Mouse (Mus musculus) urinary bladder, postnatal 14 days (tissue): ENCODE results near the gene Cdc42se2.

Source experiments
- DNase-seq: peaks from one replicate; pipeline ENCODE4 v3.0.0; 2021; ENCODE audit warnings: low spot score

Gene Cdc42se2

DNA sequence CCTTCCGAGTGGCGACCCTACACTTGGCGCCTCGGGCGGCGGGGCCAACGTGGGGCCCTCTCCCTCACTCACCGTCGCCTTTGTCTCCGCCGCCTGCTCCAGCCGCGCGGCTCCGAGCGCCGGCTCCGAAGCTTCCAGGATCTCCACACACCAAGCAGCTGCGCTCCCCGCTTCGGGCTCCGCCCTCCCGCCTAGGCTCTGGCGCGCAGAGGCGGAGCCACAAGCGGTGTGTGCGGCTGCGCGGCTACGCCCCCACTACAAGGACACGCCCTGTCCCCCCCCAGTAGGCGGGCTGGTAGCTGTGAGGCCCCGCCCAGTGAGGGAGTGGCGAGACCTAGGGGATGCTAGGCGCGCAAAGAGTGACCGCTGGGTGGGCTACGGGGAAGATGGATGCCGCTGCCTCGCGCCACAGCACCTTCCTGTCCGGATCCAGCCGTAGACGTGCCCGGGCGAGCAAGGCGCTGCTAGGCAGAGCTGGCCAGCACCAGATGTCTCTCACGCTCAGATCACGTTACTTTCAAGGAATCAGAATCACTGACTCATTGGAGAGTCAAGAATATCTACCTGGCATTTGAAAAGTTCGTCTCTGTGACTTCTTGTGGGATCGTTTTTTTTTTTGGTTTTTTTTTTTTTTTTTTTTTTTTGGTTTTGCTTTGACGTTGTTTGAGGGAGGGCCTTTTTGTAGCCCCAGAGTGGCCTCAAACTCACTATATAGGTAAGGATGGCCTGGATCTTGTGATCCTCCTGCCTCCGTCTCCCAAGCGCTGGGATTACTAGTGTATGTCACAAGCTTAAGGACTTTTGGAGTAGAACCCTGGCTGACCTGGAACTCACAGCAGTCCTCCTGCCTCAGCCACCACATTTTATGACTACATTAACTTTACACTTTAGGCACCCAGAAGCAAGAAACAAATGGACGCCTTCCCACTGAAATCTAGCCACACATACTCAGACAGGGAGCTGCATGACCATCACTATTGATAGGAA is at the start of gene Cdc42se2:
Gene Cdc42se2, minus strand, starts transcription at position 188 of the 987 bp plus-strand sequence.
- peak; percentile 96 for DNase-seq

DNA sequence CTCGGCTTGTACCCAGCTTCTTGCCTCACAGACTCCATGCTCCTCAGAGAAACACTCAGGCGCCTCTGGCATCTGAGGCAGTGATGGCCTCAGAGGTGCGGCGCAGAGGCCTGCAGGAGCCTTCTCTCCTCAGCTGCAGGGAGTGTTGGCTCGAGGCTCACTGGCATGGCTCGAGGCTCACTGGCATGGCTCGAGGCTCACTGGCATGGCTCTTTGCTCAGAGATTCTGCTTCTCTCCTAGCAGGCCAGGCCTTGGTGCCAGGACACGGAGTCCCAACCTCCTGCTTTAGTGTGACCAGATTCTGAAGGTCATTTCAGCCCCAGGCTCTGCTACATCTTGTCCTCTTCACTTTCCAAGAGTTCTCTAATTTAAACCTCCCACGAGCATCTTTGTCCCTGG is 48.6 kb upstream of the Cdc42se2 start:
- peak; percentile 31 for DNase-seq

DNA sequence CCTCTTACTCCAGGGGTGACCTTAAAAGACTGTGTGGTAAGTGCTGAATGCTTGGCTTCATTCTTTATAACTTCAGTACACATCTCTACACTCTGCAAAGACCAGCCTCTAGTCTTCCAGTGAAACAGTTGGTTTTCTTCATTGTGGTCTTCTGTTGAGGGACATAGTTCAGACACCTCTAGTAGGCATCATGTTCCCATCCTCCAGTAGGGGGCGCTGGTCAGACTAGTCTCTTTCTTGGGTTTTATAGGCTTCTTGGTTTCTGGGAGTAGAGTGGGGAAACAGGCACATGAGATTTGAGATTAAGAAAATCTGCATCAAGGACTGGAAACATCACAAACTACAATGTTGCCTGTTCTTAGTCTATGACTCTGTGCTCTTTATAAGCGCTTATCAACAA is 47.1 kb upstream of the Cdc42se2 start:
- DNase-seq: no peak

DNA sequence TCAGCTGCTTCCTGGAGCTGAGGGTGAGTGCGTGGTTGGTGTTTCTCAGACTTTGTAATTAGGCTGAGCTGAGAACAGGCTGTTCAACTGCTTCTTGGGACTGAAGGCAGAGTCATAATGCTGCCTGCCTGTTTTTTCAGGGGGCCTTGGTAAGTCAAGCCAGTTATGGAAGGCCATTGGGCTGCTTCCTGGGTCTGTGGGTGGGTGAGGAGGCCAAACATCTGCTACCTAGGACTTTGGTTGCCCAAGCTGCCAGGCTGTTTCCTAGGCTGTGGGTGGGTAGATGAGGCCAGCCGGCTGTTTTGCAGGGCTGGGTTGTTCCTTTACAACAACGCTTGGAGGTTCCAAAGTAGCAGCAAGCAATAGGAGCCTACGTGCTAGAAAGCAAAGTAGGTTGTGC is 46.4 kb upstream of the Cdc42se2 start:
- DNase-seq: no peak

DNA sequence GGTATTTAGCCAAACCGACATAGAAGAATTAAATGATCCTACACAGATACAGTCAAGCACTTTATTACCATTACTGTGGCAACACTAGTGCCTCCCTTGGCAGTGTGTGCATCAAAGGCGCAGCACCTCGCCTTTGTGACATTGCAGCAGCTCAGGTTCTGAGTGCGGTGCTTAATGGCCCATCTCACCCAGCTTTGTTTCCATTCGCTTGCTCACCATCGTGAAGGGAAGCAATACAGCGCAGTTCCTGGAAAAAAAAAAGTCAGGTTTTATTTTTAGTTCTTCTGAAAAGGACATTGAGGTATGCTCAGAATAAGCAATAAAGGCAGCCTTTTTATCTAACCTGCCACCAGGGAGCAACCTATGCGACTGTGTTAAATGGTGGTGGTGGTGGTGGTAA is 39.3 kb upstream of the Cdc42se2 start:
- DNase-seq: no peak

DNA sequence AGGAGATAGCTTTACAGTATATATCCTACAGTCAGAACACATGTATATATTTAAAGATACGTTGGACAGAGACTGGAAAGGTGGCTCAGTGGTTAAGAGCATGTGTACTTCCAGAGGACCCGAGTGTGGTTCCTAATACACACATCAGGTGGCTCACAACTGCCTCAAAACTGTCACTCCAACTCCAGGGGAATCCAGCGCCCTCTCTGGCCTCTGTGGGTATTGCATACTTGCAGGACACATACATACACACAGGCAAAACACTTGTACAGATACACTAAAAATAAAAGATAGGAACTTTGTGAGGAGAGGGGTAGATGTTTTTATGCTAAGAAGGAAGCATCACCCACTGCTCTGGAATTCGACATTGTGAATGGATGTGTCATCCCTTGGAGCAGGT is 38.3 kb upstream of the Cdc42se2 start:
- no peak for DNase-seq

DNA sequence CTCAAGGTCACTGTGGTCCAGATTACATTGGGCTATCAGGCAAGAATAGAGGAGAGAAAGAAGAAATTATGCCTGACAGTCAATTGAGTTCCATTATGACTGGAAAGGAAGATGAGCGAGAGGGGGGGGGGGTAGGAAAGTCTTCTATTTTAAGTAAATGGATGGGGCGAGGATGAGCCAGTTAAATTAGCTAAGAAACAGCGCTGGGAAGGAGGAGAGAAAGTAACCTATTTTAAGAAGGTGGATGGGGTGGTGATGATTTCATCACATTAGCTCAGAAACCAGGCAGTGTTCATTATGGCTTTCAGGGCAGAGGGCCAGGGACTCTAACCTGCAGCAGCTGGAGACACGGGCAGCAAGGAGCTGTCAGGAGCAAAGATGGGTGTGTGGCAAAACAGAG is 36.0 kb upstream of the Cdc42se2 start:
- no peak for DNase-seq

DNA sequence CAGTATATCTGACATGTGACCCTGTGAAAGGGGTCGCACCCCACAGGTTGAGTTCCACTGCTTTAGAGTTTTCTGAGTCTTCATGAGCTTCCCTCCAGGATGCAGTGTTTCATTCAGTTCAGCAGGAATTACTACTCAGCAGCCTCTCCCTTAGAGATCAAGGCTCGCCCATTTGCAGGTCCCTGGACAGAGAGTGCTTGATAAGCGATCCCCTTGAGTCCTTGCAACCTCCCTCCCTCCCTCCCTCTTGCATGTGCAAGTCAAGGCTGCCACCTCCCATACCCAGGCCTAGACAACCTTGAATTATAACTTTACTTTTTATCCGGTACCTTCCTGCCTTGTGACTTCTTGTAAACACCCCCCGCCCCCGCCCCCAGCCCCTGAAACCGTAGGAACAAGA is 32.0 kb upstream of the Cdc42se2 start:
- no peak for DNase-seq

DNA sequence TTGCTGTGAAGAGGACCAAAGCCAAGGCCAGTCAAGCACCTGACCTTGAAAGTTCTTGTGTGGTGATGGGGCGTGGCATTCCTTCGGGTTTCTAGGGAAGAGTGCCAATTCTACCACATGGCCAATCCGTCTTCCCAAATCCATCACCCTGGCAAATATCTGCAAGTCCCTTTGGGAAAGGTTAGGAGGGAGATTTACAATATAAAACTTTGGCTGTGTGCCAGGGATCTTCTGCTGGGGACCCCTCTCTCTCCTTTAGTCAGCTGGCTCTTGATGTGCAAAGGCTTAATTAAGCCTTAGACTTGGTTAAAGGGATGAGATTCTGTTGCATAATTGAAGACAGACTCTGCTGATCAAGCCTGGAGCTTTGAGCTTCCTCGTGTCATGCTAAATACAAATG is 30.0 kb upstream of the Cdc42se2 start:
- DNase-seq: no peak

DNA sequence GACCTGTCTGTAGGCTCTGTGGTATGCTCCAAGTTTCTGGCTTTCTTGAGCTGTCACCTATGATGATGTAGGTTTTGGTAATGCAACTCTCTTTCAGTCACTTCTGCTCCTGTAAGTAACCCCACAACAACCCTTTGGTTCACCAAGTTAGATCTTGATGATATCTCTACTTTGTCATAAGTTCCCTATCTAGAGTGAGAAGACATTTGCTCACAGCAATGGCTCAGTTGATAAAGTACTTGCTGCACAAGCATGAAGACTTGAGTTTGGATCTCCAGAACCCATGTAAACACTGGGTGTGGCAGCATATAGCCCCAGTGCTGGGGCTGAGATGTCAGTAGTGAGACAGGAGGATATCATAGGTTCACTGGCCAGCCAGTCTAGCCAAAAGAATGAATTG is 28.2 kb upstream of the Cdc42se2 start:
- DNase-seq: no peak

DNA sequence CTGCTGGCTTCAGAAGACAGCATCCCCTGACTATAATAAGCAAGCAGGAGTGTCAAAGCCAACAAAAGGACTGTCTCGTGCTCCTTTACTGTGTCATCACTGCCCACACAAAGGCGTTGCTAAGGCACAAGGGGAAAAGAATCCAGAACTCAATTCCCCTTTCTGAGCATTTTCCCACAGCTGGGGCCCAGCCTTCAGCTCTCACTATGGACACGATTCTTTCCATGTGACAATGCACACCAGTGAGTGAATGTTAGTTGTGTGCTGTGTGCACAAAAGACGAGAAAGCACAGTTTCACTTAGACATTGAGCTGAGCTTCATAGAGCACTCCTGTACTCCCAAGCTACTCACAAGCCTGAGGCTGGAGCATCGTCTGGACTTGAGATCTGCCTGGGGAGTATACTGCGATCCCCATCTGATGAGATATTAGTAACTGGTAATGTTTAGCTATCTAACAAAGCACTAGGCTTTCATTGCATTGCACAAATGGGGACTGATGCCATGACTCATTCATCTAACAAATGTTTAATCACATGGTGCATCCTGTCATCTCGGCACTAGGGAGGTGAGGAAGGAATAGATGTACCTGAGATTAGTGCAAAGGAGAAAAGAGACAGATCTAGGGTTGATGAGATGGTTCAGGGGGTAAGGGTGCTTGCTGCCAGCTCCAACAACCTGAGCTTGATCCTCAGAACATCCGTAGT is 25.5 kb upstream of the Cdc42se2 start:
- no peak for DNase-seq

DNA sequence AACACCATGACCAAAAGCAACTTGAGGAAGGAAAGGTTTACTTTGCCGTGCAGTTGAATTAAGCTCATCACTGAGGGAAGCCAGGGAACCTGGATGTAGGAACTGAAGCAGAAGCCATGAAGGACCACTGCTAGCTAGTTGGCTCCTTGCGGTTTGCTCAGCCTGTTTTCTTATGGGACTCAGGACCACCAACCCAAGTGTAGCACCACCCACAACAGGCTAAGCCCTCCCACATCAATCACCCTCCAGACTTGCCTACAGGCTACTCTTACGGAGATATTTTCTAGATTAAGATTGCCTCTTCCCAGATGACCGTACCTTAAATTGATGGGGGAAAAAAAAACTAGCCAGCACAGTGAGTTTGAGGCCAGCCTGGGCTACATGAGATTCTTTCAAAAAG is 24.8 kb upstream of the Cdc42se2 start:
- no peak for DNase-seq

DNA sequence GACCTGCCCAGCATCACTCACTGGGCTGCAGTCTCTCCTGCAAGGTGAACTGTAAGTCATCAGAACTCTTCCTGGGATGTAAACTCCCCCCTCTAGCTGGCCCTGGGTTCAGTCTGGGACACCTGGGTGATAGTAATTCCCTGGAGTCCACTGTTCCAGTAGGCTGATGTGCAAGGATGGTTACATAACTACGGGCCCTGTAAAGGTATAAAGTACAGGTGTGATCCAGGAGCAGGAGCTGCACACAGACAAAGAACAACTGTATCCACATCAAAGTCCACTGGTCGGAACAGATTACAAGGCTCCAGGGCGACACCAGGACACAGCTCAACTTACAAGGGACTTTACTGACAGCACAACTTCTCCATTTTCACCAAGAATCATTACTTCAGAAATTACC is 23.6 kb upstream of the Cdc42se2 start:
- DNase-seq: no peak

DNA sequence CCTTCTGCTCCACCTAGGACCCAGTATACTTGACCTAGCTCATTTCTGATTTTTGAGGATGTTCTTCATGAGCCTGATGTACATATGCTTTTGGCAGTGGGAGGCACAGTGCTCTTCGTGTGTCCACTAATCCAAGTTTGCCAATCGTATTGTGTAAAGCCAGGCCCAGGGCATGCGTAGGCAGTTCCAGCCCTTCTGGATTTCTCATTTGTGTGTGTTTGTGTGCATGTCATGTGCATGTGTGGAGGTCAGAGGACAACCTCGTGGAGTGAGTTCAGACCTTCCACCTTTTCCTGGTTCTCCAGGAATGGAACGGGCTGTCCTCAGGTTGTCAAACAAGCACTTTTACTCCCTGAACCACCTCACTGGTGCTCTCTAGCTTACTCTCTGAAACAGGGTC is 22.1 kb upstream of the Cdc42se2 start:
- DNase-seq: no peak

DNA sequence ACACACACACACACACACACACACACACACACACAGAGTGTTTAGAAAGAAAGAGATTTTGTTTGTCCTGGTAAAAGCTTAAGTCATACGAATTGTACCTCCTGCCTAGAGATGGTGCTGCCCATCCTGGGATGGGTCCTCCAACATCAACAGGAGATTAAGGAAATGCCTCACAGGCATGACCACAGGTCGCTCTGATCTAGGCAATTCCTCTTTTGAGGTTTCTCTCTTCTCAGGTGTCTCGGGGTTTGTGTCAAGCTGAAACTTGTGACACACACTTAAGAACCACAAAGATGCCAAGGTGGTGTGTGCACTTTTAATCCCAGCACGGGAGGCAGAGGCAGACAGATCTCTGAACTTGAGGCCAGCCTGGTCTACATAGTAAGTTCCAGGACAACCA is 20.7 kb upstream of the Cdc42se2 start:
- no peak for DNase-seq

DNA sequence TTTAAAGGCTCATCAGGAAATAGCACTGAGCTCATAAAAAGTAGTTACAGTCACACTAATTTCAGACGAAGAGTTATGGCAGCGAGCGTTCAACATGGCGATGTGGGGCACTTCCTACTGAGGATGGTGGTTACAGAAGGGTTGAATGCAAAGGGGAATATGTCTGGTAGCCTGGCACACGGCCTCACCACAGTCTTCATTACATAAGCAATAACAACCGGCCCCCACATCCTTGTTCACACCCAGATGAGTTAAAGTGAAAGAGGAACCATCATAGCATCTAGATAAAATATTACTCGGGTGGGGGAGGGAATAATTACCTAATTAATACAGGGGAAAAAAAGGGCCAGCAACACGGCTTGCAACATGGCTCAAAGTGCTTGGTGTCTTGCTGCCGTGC is 20.2 kb upstream of the Cdc42se2 start:
- no peak for DNase-seq

DNA sequence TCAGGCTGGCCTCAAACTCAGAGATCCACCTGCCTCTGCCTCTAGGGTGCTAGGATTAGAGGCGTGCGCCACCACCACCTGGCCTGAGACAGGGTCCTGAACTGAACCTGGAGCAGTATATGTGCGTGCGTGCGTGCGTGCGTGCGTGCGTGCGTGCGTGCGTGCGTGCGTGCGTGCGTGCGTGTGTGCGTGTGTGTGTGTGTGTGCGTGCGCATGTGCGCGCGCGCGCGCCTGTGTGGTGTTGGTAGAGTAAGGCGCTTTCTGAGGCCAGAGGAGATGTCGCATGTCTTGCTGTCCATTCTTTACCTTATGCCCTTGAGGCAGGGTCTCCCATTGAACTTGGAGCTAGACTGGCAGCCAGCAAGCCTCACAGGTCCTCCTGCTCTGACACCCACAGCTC is 19.4 kb upstream of the Cdc42se2 start:
- no peak for DNase-seq

DNA sequence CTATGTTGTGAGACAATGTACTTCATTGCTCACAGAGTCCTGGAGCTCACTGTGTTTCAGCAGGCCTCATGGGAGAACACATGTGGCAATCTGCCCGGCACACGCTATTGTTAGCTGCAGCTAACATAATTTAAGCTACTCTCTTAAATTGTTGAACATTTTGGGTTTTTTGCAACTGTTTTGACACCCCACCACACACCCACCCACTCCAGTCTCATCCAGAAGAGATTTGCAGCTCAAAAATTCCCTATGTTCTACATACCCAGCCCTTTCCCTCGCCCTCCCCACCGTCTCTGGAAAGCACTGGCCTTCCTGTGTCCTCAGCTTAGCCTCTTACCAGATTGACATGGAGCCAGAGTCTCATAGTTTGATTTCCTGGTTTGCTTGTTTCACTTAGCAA is 17.7 kb upstream of the Cdc42se2 start:
- DNase-seq: no peak

DNA sequence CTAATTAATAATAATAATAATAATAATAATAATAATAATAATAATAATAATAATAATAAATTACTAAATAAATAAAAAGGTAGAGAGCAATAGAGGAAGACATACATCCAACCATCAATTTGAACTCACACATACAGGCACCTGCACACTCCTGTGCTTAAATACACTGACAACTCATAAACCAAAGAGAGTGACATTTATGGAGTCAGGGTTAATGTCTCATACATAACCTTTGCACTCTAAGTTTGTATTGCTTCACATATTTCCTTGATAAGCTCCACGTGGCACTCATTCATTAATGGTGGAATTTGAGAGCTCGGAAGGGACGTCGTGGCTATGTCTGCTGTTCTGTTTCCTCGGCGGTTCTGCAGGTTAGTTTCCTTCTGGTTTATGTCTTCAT is 15.1 kb upstream of the Cdc42se2 start:
- no peak for DNase-seq

DNA sequence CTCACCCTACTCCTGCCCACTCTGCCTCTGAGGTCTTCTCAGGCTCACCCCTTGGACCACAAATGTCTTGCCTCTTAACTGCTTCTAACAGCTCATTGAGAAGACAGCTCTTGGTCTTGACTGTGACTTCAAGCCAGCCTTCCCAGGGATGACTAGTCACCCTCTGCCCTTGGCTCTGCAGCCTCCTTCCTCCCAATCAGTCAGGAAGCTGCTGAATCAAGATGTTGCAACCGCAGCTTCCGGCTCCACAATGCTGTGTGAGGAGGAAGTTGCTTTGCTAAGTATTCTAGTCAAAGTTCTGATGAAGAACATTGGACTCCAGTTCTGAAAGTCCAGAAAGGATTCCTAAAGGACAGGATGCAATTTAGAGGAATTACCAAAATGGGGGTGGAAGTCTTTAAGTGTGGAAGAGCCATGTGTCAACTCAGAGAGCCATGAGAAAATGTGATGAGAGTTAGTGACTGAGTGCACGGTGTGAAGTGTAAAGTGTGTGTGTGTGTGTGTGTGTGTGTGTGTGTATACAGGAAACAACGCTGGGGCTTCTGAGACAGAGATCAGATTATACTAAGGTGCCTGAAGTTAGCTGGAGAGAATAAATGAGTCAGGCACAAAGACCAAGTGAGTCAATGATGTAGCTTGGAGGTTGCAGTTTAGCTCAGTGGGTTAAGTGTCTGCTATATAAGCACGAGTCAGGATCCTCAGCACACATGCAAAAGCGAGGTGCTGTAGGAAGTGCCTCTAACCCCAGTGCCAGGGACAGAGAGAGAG is 14.5 kb upstream of the Cdc42se2 start:
- peak; percentile 29 for DNase-seq

DNA sequence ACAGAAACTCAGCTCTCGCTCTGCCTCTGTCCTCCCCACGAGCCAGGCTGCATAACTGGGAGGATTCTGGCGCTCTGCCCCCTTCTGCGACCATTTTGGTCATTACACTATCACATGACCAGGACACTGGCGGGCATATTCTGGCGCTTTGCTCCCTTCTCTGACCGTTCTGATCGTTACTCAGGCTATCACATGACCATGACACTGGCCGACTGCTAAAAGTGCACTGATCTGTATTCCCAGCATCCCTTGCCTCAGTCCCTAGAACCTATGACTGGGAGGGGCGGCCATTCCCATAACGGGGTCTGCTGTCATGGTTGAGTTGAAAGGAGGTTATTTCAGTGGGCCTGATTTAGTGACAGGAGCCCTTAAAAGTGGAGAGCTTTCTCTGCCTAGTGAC is 9.1 kb upstream of the Cdc42se2 start:
- DNase-seq: no peak

DNA sequence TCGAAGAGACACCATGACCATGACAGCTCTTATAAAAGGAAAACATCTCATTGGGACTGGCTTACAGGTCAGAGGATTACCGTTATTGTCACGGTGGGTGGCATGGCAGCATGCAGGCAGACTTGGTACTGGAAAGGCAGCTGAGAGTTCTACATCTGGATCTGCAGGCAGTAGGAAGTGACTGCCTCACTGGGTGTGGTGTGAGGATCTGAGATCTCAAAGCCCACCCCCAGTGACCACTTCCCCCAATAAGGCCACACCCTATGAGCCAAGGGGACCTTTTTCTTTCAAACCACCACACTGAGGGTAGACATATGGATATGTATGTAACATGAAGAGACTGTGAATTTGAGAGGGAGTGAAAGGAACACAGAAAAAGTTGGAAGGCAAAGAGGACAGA is 7.2 kb upstream of the Cdc42se2 start:
- DNase-seq: no peak

DNA sequence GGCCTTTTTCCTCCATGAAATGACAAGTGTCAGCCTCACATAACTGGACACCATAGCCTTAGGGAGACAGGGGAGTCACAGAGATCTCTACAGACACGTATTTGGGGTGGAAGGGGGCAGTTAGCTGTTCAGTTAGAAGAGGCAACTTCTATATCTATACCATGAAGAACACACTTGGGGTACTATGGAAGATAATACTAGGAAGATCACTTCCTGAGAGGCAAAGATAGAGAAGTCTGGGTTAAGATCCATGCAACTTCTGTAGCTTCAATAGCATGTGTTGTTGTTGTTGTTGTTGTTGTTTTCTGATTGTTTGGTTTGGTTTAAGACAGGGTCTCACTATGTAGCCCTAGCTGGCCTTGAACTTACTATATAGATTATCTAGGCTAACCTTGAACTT is 5.7 kb upstream of the Cdc42se2 start:
- no peak for DNase-seq
